Mouse (Mus musculus) splenic B cell, adult 2 months (primary cell): ENCODE data around the gene Klf15.

ENCODE experiments used
- DNase-seq: peaks from one replicate; pipeline ENCODE4 v3.0.0-alpha.2; 2011; ENCODE audit warnings: low read depth, low spot score
- H3K27me3 ChIP-seq: 2 replicates; pipeline ENCODE4 v1.6.1; 2012; ENCODE audit warnings: mild to moderate bottlenecking, low read length, moderate library complexity, mixed read lengths; ENCODE audit not compliant: control insufficient read depth, poor library complexity, insufficient read depth, severe bottlenecking
- H3K36me3 ChIP-seq: 2 replicates; pipeline ENCODE4 v1.6.1; 2012; ENCODE audit warnings: mild to moderate bottlenecking, low read length, moderate library complexity, mixed read lengths; ENCODE audit not compliant: control insufficient read depth, poor library complexity, insufficient read depth, severe bottlenecking

The Klf15 gene

GRCm38 (mm10) chr6:90462181-90462706 lies at the start of gene Klf15:
TSS of gene Klf15 (plus strand) at chr6:90462576.
- Histone ChIP-seq H3K36me3 (no peaks in the 10 kb centered on the region), H3K27me3 (no peaks in the 10 kb centered on the region)
- DNase-seq, result no peak

GRCm38 (mm10) chr6:90422565-90422964 lies 39.8 kb upstream of the Klf15 start:
- H3K27me3 ChIP-seq, result no peaks in the 10 kb centered on the region
- DNase-seq, result peak; percentile 63
- H3K36me3 ChIP-seq, result no peaks in the 10 kb centered on the region

GRCm38 (mm10) chr6:90425361-90425760 lies 37.0 kb upstream of the Klf15 start:
- Histone ChIP-seq H3K27me3 (no peaks in the 10 kb centered on the region), H3K36me3 (no peaks in the 10 kb centered on the region)
- no peak for DNase-seq

GRCm38 (mm10) chr6:90426003-90426402 lies 36.4 kb upstream of the Klf15 start:
- DNase-seq, result no peak
- H3K36me3 ChIP-seq, result no peaks in the 10 kb centered on the region
- H3K27me3 ChIP-seq, result no peaks in the 10 kb centered on the region

- DNase-seq, result no peak
- H3K36me3 ChIP-seq, result no peaks in the 10 kb centered on the region
- no peaks in the 10 kb centered on the region for H3K27me3 ChIP-seq
These were observed 33.9 kb upstream of the Klf15 start, which contains the start of gene Cfap100 for GRCm38 (mm10) chr6:90428380-90428974. TSS of gene Cfap100 (minus strand) at chr6:90428797.

GRCm38 (mm10) chr6:90429911-90430310 lies 32.5 kb upstream of the Klf15 start:
- no peak for DNase-seq
- H3K36me3 ChIP-seq, result no peaks in the 10 kb centered on the region
- H3K27me3 ChIP-seq, result no peaks in the 10 kb centered on the region

GRCm38 (mm10) chr6:90431487-90431886 lies 30.9 kb upstream of the Klf15 start:
- DNase-seq, result no peak
- Histone ChIP-seq H3K27me3 (no peaks in the 10 kb centered on the region), H3K36me3 (no peaks in the 10 kb centered on the region)

GRCm38 (mm10) chr6:90434687-90435086 lies 27.7 kb upstream of the Klf15 start:
- Histone ChIP-seq H3K27me3 (no peaks in the 10 kb centered on the region), H3K36me3 (no peaks in the 10 kb centered on the region)
- DNase-seq, result no peak

GRCm38 (mm10) chr6:90435195-90435618 lies 27.2 kb upstream of the Klf15 start:
- H3K27me3 ChIP-seq, result no peaks in the 10 kb centered on the region
- peak; percentile 48 for DNase-seq
- H3K36me3 ChIP-seq, result no peaks in the 10 kb centered on the region

- no peaks in the 10 kb centered on the region for H3K36me3 ChIP-seq
- DNase-seq, result no peak
- no peaks in the 10 kb centered on the region for H3K27me3 ChIP-seq
These were observed 26.0 kb upstream of the Klf15 start for GRCm38 (mm10) chr6:90436192-90436907.

GRCm38 (mm10) chr6:90437041-90437440 lies 25.3 kb upstream of the Klf15 start:
- no peak for DNase-seq

GRCm38 (mm10) chr6:90446883-90447282 lies 15.5 kb upstream of the Klf15 start:
- no peak for DNase-seq
- H3K27me3 ChIP-seq, result no peaks in the 10 kb centered on the region

More at GRCm38 (mm10) chr6:90437041-90437440, 25.3 kb upstream of the Klf15 start:
- Histone ChIP-seq H3K36me3 (no peaks in the 10 kb centered on the region), H3K27me3 (no peaks in the 10 kb centered on the region)

GRCm38 (mm10) chr6:90450179-90450578 lies 12.2 kb upstream of the Klf15 start:
- peak; percentile 10 for DNase-seq
- no peaks in the 10 kb centered on the region for H3K27me3 ChIP-seq
- H3K36me3 ChIP-seq, result no peaks in the 10 kb centered on the region

More at GRCm38 (mm10) chr6:90446883-90447282, 15.5 kb upstream of the Klf15 start:
- H3K36me3 ChIP-seq, result no peaks in the 10 kb centered on the region

- H3K36me3 ChIP-seq, result no peaks in the 10 kb centered on the region
- H3K27me3 ChIP-seq, result no peaks in the 10 kb centered on the region
- DNase-seq, result no peak
These were observed 11.7 kb upstream of the Klf15 start for GRCm38 (mm10) chr6:90450697-90451096.

- no peaks in the 10 kb centered on the region for H3K27me3 ChIP-seq
- no peak for DNase-seq
- no peaks in the 10 kb centered on the region for H3K36me3 ChIP-seq
These were observed 10.9 kb upstream of the Klf15 start for GRCm38 (mm10) chr6:90451512-90451911.
